In the genomic region with DNA sequence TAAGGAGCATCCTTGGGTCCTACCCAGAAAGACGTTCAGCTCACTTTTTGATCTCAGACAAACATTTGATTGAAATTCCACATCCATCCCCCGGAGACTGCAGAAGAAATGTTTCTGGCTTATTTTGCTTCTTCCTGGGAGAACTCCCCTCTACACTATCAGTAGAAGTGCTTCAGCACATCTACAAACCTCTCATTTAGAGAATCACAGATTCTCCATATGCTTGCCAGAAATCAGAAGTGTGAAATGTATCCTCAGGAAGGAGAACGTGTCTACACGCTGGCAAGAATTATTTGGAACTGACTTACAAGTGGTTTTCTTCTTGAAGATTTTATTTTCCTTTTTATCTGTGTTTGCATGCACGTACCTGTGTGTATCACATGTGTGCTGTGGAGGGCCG, we compare ENCODE assay signal across 23 mouse cellular contexts.
DNase-seq lines count a peak whose midpoint lies in the region; ATAC-seq lines count a peak whose summit lies in the region.
"Had no signal": no experiment of that assay in that cellular context is flagged by ENCODE, and none has a peak within 500 bp of the region (broad histone marks: within the 10 kb centered on the region; RNA-seq: fewer than 3 reads in every experiment).

No protein-coding gene starts in this region.

- intact Hi-C loops in left cerebral cortex, postnatal 25 days (cut with DNase I): no loop called here
- intact Hi-C loops in left cerebral cortex, postnatal 36 days (cut with DNase I): no loop called here

- peak; percentile 96 for ATAC-seq in frontal cortex, adult (ENCODE audit: low TSS enrichment)
- ATAC-seq: forebrain, embryonic 14.5 days; hindbrain, postnatal 0 days; inflammation-experienced regulatory T-cells, adult 6 months; intestine, postnatal 0 days; Patski had no signal

- DNase-seq in frontal cortex, postnatal 14 days (ENCODE audit: low spot score in 2 of 2): no peak
- peak; percentile 9 to 73 for DNase-seq in left cerebral cortex, postnatal 25 days (ENCODE audit: low spot score in 2 of 2)
- no peak for DNase-seq in left cerebral cortex, postnatal 36 days (ENCODE audit: low spot score in 2 of 2)
- peak; percentile 64 for DNase-seq in telencephalon, adult 2 months (ENCODE audit: low read depth, low spot score)
- DNase-seq in urinary bladder, adult 2 months (ENCODE audit: low spot score): no peak
- DNase-seq: adrenal gland, postnatal 10 days; adrenal gland, postnatal 36 days; B cell, adult 2 months; cerebellum, adult 11-12 months; cerebellum, adult 8-10 months; cerebellum, postnatal 10 days; cerebellum, postnatal 36 days; gastrocnemius, postnatal 10 days; gastrocnemius, postnatal 36 days; heart, adult 2 months; heart, postnatal 14 days; heart, postnatal 4 days had no signal

Comparison
In these comparisons a context has a peak if more than half of its experiments do, and no peak if none do; other contexts are left out.
1. DNase-seq: peak in left cerebral cortex, postnatal 25 days (2 of 2) and telencephalon, adult 2 months (single experiment); none in frontal cortex, postnatal 14 days (0 of 2), left cerebral cortex, postnatal 36 days (0 of 2) and urinary bladder, adult 2 months (single experiment).